Mouse (Mus musculus) ES-E14 (cell line): ENCODE results near the gene Hmox2. TPM values are rescaled to one million over a fixed set of nuclear protein-coding genes. Genes with fewer than 3 reads are reported as not detected.

Experiments
- DNase-seq: peaks from one replicate; pipeline ENCODE4 v3.0.0-alpha.2; 2013; ENCODE audit warnings: low read depth, low spot score
- H3K27ac ChIP-seq: 2 replicates; pipeline ENCODE4 v1.5.1; 2012; ENCODE audit warnings: low read depth, mild to moderate bottlenecking, low read length, moderate library complexity, mixed read lengths; ENCODE audit not compliant: poor library complexity, insufficient read depth, severe bottlenecking
- H3K36me3 ChIP-seq: 2 replicates; pipeline ENCODE4 v1.6.1; 2012; ENCODE audit warnings: mild to moderate bottlenecking, low read length, moderate library complexity, mixed read lengths; ENCODE audit not compliant: control insufficient read depth, poor library complexity, insufficient read depth, severe bottlenecking
- H3K4me1 ChIP-seq, 2 experiments: fragments of 150-350 bp in 1 of 2; sonication (generic) in 1 of 2; 2 replicates each; pipeline ENCODE4 v1.6.1; 2012; ENCODE audit warnings: low read length in 2 of 2, mild to moderate bottlenecking in 1 of 2, mixed read lengths in 1 of 2; ENCODE audit not compliant: control insufficient read depth in 2 of 2, insufficient read depth in 2 of 2, poor library complexity in 1 of 2
- H3K4me3 ChIP-seq, 2 experiments: fragments of 150-350 bp in 1 of 2; sonication (generic) in 1 of 2; 2 replicates each; pipeline ENCODE4 v1.5.1; 2012; ENCODE audit warnings: low read length in 2 of 2, low read depth in 1 of 2, mild to moderate bottlenecking in 1 of 2, mixed read lengths in 1 of 2; ENCODE audit not compliant: insufficient read depth in 1 of 2, poor library complexity in 1 of 2, severe bottlenecking in 1 of 2
- H3K9ac ChIP-seq: 2 replicates; pipeline ENCODE4 v1.6.1; 2012; ENCODE audit warnings: low read depth, mild to moderate bottlenecking, low read length, mixed read lengths; ENCODE audit not compliant: poor library complexity, insufficient read depth, severe bottlenecking
- H3K9me3 ChIP-seq: fragments of 150-350 bp; sonication (generic); 2 replicates; pipeline ENCODE4 v1.6.1; 2012; ENCODE audit warnings: low read depth, mild to moderate bottlenecking, low read length; ENCODE audit not compliant: control insufficient read depth, insufficient read depth
- CHD2 ChIP-seq: IDR thresholded peaks from 2 replicates; pipeline ENCODE4 v1.6.1; 2014; ENCODE audit warnings: mild to moderate bottlenecking, low read depth, low read length, inconsistent platforms
- HCFC1 ChIP-seq: IDR thresholded peaks from 2 replicates; pipeline ENCODE4 v1.6.1; 2012; ENCODE audit warnings: low read length, inconsistent platforms, borderline replicate concordance; ENCODE audit not compliant: insufficient read depth
- MAFK ChIP-seq: IDR thresholded peaks from 2 replicates; pipeline ENCODE4 v1.6.1; 2014; ENCODE audit warnings: mild to moderate bottlenecking, low read depth, low read length, inconsistent platforms; ENCODE audit not compliant: insufficient read depth
- ZC3H11A ChIP-seq: IDR thresholded peaks from 2 replicates; pipeline ENCODE4 v1.6.1; 2012; ENCODE audit warnings: low read depth, mild to moderate bottlenecking, inconsistent platforms, low read length, borderline replicate concordance
- ZNF384 ChIP-seq: IDR thresholded peaks from 2 replicates; pipeline ENCODE4 v1.6.1; 2012; ENCODE audit warnings: low read depth, low read length, inconsistent platforms
- in situ Hi-C, 2 experiments: fragments of 600-800 bp; cut with MboI; formaldehyde crosslinking; loops; one replicate each; pipeline ENCODE4 v1.15.1; 2025; ENCODE audit warnings: low sequenced_read_pairs in 2 of 2, inconsistent platforms in 1 of 2; ENCODE audit not compliant: unreplicated experiment in 2 of 2
- total RNA-seq: library from RNA; depleted of rRNA; stranded (reverse); fragments of 300-350 nt; gene quantifications from 2 replicates; pipeline ENCODE4 v1.2.3, GENCODE M21; 2012; rRNA removed

Gene Hmox2
- total RNA-seq, 1 experiment: 36.1 TPM

DNA sequence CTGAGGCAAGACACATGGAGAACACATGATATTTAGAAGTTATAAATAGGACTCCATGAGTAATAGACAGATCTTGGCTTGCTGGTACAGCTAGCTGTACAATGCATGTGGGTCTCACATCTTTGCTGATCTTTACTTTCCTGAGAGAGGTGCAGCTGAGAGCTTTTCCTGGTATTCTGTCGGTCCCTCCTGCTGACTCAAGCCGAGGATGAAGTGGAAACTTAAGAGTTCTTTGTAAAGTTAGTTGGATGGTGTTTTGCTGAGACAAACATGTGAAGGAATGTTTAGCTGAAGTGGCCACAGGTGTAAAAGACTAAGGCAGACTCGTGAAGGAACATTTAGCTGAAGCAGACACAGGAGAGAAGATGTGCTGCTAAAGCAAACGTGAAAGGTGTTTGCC lies 70.5 kb downstream of the Hmox2 start:
- no peak for DNase-seq
- in situ Hi-C loops: no loop called here
- H3K27ac ChIP-seq: no peak overlapping the region
- no peak for TF ChIP-seq HCFC1
- no peak for TF ChIP-seq ZC3H11A
- TF ChIP-seq MAFK: no peak
- no peak for TF ChIP-seq ZNF384
- no peak for TF ChIP-seq CHD2
- peaks cover 2% of the 10 kb centered on the region; the same call in 1 of the 2 replicates for H3K9me3 ChIP-seq
- H3K9ac ChIP-seq: no peak overlapping the region
- no peak overlapping the region for H3K4me3 ChIP-seq
- no peaks in the 10 kb centered on the region for H3K4me1 ChIP-seq
- no peaks in the 10 kb centered on the region for H3K36me3 ChIP-seq

Other genes with a start within 250 kb of the Hmox2 start
- gene Srl, start 184.5 kb upstream of the Hmox2 start, total RNA-seq: 24.0 and 28.0 TPM in 2 replicates
- 15.4 and 19.0 TPM in 2 replicates for gene Tfap4, start 166.5 kb upstream of the Hmox2 start, total RNA-seq
- gene Glis2, start 131.6 kb upstream of the Hmox2 start, total RNA-seq: 18.2 and 19.6 TPM in 2 replicates
- 127 and 131 TPM in 2 replicates for gene Pam16, start 101.4 kb upstream of the Hmox2 start, total RNA-seq
- gene Vasn, start 86.4 kb upstream of the Hmox2 start, total RNA-seq: 8.7 and 11.2 TPM in 2 replicates
- 45.5 and 53.2 TPM in 2 replicates for gene Dnaja3, start 86.4 kb upstream of the Hmox2 start, total RNA-seq
- gene Coro7, start 46.6 kb upstream of the Hmox2 start, total RNA-seq: 14.4 and 21.3 TPM in 2 replicates
- gene Nmral1, start 7.0 kb upstream of the Hmox2 start, total RNA-seq: 35.2 and 43.5 TPM in 2 replicates
- gene Cdip1, start 63.9 kb downstream of the Hmox2 start, total RNA-seq: 27.1 and 35.1 TPM in 2 replicates
- 0.09 and 0.21 TPM in 2 replicates for gene 4930562C15Rik, start 109.1 kb downstream of the Hmox2 start, total RNA-seq
- gene Ubald1, start 154.0 kb downstream of the Hmox2 start, total RNA-seq: 26.7 and 41.3 TPM in 2 replicates
- gene Mgrn1, start 159.9 kb downstream of the Hmox2 start, total RNA-seq: 24.0 and 25.7 TPM in 2 replicates
- 39.6 and 40.0 TPM in 2 replicates for gene Nudt16l1, start 212.4 kb downstream of the Hmox2 start, total RNA-seq
- gene Anks3, start 237.8 kb downstream of the Hmox2 start, total RNA-seq: 34.9 and 46.7 TPM in 2 replicates